Mouse (Mus musculus) lung, postnatal 0 days (tissue): ENCODE results near the gene Ncstn.

Experiments
- CTCF ChIP-seq: IDR thresholded peaks from 2 replicates; pipeline ENCODE4 v1.5.1; 2016; ENCODE audit warnings: antibody characterized with exemption, mild to moderate bottlenecking
- EP300 ChIP-seq: IDR thresholded peaks from 2 replicates; pipeline ENCODE4 v1.6.1; 2016; ENCODE audit warnings: antibody characterized with exemption, mild to moderate bottlenecking, control low read depth

DNA sequence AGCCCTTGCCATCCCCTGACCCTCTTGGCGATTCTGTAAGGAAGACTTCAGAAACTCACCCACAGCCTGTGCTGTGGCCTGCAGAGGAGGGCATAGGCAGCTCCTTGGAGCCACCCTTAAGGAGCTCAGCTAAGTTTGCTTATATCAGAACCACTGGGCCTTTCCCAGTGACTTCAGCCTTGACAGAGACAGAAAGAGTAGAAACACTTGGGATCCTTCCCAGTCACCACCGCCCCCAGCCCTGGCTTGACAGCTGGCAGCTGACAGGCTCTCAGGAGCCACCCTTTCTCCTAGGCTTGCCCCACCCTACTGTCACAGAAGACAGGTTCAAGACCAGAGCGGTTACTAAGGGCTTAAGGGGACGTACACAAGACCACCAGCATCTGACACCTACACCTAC, 26.3 kb downstream of the Ncstn start:
- TF ChIP-seq CTCF, result no peak
- TF ChIP-seq EP300, result no peak
